Mouse (Mus musculus) gastrocnemius, postnatal 25 days (tissue): ENCODE measurements around the gene Chd6. TPM values are rescaled to one million over a fixed set of nuclear protein-coding genes. Genes with fewer than 3 reads are reported as not detected.
A peak's percentile ranks its signal among the peaks of the same experiment; 100 is the strongest.
"Not testable (repeated sequence)": the region's sequence is repeated elsewhere in the genome, so short reads cannot be mapped to it uniquely, and the experiment has no call there.

Experiments
- DNase-seq: peaks from one replicate; pipeline ENCODE4 v3.0.0; 2022
- total RNA-seq, 2 experiments: library from RNA; stranded (reverse); gene quantifications; 1 replicate in 1 of 2; 2 replicates in 1 of 2; pipeline ENCODE4 v1.2.3; 2021

Gene Chd6
- total RNA-seq, 2 experiments from 2014 or later, result 11.5 to 12.2 TPM

GRCm38 (mm10) chr2:160987503-160987902 lies 121.4 kb downstream of the Chd6 start:
- no peak for DNase-seq

- no peak for DNase-seq
Measured at GRCm38 (mm10) chr2:160982636-160983035, 126.2 kb downstream of the Chd6 start.

- no peak for DNase-seq
Measured at GRCm38 (mm10) chr2:160981791-160982190, 127.1 kb downstream of the Chd6 start.

GRCm38 (mm10) chr2:160978651-160979050 lies 130.2 kb downstream of the Chd6 start:
- no peak for DNase-seq

GRCm38 (mm10) chr2:160977248-160977647 lies 131.6 kb downstream of the Chd6 start:
- DNase-seq, result no peak

GRCm38 (mm10) chr2:160973648-160974215 lies 135.1 kb downstream of the Chd6 start:
- no peak for DNase-seq

GRCm38 (mm10) chr2:160972103-160972792 lies 136.6 kb downstream of the Chd6 start:
- DNase-seq, result no peak

GRCm38 (mm10) chr2:160962149-160962548 lies 146.7 kb downstream of the Chd6 start:
- DNase-seq, result no peak

- DNase-seq, result no peak
Measured at GRCm38 (mm10) chr2:160960956-160961646, 147.8 kb downstream of the Chd6 start.

- DNase-seq, result no peak
Measured at GRCm38 (mm10) chr2:160959901-160960300, 149.0 kb downstream of the Chd6 start.

GRCm38 (mm10) chr2:160958737-160959136 lies 150.1 kb downstream of the Chd6 start:
- no peak for DNase-seq

GRCm38 (mm10) chr2:160957801-160958200 lies 151.1 kb downstream of the Chd6 start:
- not testable (repeated sequence) for DNase-seq

- DNase-seq, result not testable (repeated sequence)
Measured at GRCm38 (mm10) chr2:160957307-160957706, 151.6 kb downstream of the Chd6 start.

GRCm38 (mm10) chr2:160955331-160955730 lies 153.5 kb downstream of the Chd6 start:
- no peak for DNase-seq

- no peak for DNase-seq
Measured at GRCm38 (mm10) chr2:160954541-160954940, 154.3 kb downstream of the Chd6 start.

- DNase-seq, result no peak
Measured at GRCm38 (mm10) chr2:160953131-160953873, 155.6 kb downstream of the Chd6 start.

GRCm38 (mm10) chr2:160951595-160951994 lies 157.3 kb downstream of the Chd6 start:
- no peak for DNase-seq

GRCm38 (mm10) chr2:160942443-160942842 lies 166.4 kb downstream of the Chd6 start:
- no peak for DNase-seq

GRCm38 (mm10) chr2:160940930-160941709 lies 167.8 kb downstream of the Chd6 start:
- no peak for DNase-seq

GRCm38 (mm10) chr2:160934451-160934850 lies 174.4 kb downstream of the Chd6 start:
- no peak for DNase-seq

- no peak for DNase-seq
Measured at GRCm38 (mm10) chr2:160933890-160934289, 175.0 kb downstream of the Chd6 start.

GRCm38 (mm10) chr2:160932981-160933380 lies 175.9 kb downstream of the Chd6 start:
- DNase-seq, result peak; percentile 52
